Mouse (Mus musculus): ENCODE results near the gene Klhl12. TPM values are rescaled to one million over a fixed set of nuclear protein-coding genes. Genes with fewer than 3 reads are reported as not detected.
"Not testable (repeated sequence)": the region's sequence is repeated elsewhere in the genome, so short reads cannot be mapped to it uniquely, and the experiment has no call there.

Gene Klhl12
- polyA plus RNA-seq, 1 experiment: 26.3 TPM

DNA sequence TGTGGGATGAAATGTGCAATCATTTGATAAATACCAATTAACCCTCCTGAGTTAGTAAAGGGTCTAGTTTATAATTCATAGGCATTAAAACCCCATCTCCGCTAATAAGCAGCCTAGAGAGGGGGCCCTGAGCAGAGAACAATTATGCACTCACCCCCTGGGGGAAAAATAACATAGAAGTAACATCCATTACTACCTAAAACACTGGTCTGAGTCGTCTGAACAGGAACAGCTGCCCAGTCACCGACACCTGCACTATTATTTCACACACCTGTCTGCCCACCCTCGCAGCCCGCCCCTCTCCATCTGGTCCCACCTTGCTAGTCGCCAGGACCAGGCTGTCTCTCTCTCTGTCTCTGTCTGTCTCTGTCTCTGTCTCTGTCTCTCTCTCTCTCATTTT lies 57.3 kb downstream of the Klhl12 start:
- Histone ChIP-seq H3K4me1 (ENCODE audit: control insufficient read depth, insufficient read depth, low read length) (0 out of 2 replicates have a peak, but pooled peaks cover 1% of the 10 kb centered on the region), H3K27ac (ENCODE audit: insufficient read depth, low read length) (no peak overlapping the region), H3K4me3 (ENCODE audit: insufficient read depth, low read length) (no peak overlapping the region)
- TF ChIP-seq CTCF (IDR thresholded peaks at IDR 0.05; ENCODE audit: extremely low read depth, insufficient read depth, low read length) (no peak), POLR2A (IDR thresholded peaks at IDR 0.05; ENCODE audit: extremely low read depth, insufficient read depth, low read length) (no peak)

DNA sequence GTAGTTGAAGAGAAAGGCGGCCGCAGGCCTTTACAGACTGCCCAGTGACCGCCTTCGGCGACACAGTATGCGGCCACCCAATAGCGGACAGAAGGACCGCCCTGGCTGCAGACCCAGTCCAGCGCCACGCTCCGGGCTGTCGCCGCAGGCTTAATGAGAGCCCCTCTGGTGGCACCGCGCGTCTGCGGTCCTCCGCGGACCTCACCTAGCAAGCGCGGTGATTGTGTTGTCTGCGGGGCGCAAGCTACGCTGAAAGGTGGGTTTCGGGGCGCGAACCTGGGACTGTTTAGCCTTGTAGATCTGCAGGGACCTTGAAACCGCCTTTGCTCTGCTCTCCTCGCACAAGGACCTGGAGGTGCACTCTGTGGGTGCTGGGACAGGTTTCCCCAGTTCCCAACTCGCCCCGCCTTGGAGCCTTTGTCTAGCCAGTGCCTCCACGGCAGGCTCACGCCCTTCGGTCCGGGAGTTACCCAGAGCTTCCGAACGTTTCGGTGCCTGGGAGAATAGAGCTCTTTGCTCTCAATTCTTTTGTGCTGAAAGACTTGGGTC lies 58.1 kb downstream of the Klhl12 start:
- no peak overlapping the region for H3K27ac ChIP-seq (ENCODE audit: insufficient read depth, low read length)
- H3K4me3 ChIP-seq (ENCODE audit: insufficient read depth, low read length): no peak overlapping the region
- H3K4me1 ChIP-seq (ENCODE audit: control insufficient read depth, insufficient read depth, low read length): 0 out of 2 replicates have a peak, but pooled peaks cover 1% of the 10 kb centered on the region
- no peak for TF ChIP-seq CTCF (IDR thresholded peaks at IDR 0.05; ENCODE audit: extremely low read depth, insufficient read depth, low read length)
- no peak for TF ChIP-seq POLR2A (IDR thresholded peaks at IDR 0.05; ENCODE audit: extremely low read depth, insufficient read depth, low read length)

DNA sequence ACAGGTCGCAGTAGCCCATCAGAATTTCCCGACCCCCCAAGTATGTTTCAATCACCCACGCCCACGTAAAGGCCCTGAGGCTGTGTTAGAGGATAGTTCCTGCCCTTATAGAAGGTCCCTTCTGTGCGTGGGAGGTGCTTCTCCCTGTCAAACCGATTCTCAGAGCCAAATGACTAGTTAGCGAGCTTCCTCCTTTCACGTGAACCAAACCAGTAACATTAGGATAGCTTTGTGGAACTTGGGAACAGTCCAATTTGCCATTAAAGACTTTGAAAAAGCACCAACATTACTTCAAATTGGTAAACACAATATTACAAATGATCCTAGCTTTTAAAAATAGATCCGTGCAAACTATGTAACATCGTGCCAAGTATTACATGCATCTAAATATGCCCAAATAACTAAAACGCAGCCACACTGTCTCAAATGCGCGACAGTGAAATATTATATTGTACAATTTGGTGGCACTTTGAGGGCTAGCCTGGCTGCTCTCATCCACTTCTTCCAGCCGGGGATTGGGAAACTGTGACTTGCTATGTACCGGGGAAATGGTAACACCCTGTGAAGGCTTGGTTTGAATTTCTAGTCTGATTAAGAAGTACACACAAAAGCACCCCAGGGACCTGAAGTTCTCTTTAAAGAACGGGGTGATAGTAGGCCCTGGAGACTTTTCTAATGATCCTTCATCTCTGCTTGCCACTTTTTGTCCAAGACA lies 58.7 kb downstream of the Klhl12 start:
- Histone ChIP-seq H3K4me3 (ENCODE audit: insufficient read depth, low read length) (no peak overlapping the region), H3K4me1 (ENCODE audit: control insufficient read depth, insufficient read depth, low read length) (0 out of 2 replicates have a peak, but pooled peaks cover 1% of the 10 kb centered on the region), H3K27ac (ENCODE audit: insufficient read depth, low read length) (no peak overlapping the region)
- TF ChIP-seq CTCF (IDR thresholded peaks at IDR 0.05; ENCODE audit: extremely low read depth, insufficient read depth, low read length) (no peak), POLR2A (IDR thresholded peaks at IDR 0.05; ENCODE audit: extremely low read depth, insufficient read depth, low read length) (no peak)

DNA sequence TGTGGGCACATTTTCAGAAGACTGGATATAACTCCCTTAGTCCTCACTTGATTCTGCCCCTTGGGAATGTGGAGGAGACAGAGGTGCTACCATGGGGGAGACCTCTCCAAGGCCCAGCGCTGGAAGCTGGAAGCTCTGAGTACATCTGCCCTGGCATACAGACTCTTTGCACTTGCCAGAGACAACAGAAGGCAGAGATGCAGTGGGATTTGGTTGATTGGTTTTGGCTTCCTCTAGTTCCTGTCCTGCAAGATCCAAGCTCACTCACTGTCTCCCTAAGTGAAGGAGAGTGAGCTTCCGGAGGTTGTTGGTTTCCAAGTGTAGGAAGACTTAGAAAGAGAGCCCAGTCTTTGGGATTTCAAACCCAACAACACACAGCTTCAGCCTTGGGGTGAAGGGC lies 60.6 kb downstream of the Klhl12 start:
- TF ChIP-seq CTCF (IDR thresholded peaks at IDR 0.05; ENCODE audit: extremely low read depth, insufficient read depth, low read length): no peak
- TF ChIP-seq POLR2A (IDR thresholded peaks at IDR 0.05; ENCODE audit: extremely low read depth, insufficient read depth, low read length): no peak
- Histone ChIP-seq H3K4me1 (ENCODE audit: control insufficient read depth, insufficient read depth, low read length) (0 out of 2 replicates have a peak, but pooled peaks cover 1% of the 10 kb centered on the region), H3K27ac (ENCODE audit: insufficient read depth, low read length) (no peak overlapping the region), H3K4me3 (ENCODE audit: insufficient read depth, low read length) (no peak overlapping the region)

DNA sequence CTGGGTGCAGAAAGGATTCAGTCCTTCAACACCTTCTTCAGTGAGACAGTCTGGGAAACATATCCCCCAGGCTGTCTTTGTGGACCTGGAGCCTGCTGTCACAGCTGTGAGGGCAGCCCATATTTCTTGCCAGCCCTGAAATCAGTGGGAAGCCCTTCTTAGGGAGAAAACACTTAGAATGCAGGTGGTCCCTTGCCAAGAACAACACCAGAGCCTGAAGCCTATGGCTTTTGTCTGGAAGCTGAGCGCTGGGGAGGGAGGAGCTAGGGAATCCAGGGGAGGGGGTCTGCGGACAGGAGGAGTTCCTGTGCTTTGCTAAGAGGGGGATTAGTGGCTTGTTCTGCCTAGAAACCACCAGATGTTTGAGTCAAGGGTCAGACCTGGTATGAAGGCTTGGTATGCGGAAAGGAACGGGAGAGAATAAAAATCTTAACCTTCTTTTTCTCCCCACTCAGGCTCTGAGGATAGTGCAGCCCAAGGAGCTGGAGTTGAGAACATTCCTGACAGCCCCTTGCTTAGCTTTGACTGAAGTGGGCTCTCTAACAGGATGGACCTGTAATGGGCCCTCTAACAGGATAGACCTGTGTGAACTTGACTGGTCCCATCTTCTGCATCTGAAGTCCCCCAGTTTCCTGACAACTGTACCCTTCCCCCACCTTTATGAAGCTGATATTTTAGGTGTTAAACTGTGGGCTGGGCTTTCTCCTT lies 61.3 kb downstream of the Klhl12 start:
- no peak overlapping the region for H3K4me3 ChIP-seq (ENCODE audit: insufficient read depth, low read length)
- H3K4me1 ChIP-seq (ENCODE audit: control insufficient read depth, insufficient read depth, low read length): 0 out of 2 replicates have a peak, but pooled peaks cover 1% of the 10 kb centered on the region
- no peak overlapping the region for H3K27ac ChIP-seq (ENCODE audit: insufficient read depth, low read length)
- no peak for TF ChIP-seq POLR2A (IDR thresholded peaks at IDR 0.05; ENCODE audit: extremely low read depth, insufficient read depth, low read length)
- no peak for TF ChIP-seq CTCF (IDR thresholded peaks at IDR 0.05; ENCODE audit: extremely low read depth, insufficient read depth, low read length)

DNA sequence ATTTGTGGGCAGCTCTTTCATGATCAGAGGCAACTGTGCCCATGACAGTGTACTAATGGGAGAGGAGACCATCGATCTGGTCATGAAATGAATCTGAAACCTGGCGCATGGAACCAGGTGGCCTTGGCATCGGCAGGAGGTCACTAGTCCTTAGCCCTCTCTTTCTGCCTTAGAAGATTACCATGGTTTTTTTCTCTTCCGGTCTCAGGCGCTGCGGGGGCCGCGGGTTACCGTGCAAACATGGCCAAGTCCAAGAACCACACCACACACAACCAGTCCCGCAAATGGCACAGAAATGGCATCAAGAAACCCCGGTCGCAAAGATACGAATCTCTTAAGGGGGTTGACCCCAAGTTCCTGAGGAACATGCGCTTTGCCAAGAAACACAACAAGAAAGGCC lies 62.5 kb downstream of the Klhl12 start:
- not testable (repeated sequence) for H3K27ac ChIP-seq (ENCODE audit: insufficient read depth, low read length); H3K4me3 ChIP-seq (ENCODE audit: insufficient read depth, low read length); H3K4me1 ChIP-seq (ENCODE audit: control insufficient read depth, insufficient read depth, low read length)

DNA sequence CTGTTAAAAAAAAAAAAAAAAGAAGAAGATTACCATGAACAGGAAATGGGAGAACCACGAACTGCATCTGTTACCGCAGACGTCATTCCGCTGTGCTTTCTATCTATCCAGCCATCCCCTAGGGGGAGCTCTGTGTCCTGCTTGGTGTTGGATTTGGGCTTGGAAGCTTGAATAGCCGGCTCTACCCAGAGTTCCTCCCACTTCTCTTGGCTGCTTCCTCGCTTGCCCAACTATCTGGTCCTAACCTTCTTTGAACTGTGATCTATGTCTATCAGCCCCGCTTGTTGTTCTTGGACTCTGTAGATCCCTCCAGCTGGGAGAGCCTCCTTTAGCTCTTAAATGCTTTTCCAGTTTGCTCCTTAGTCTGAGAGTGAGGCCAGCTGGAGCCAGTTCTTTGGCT lies 63.3 kb downstream of the Klhl12 start:
- no peak for TF ChIP-seq POLR2A (IDR thresholded peaks at IDR 0.05; ENCODE audit: extremely low read depth, insufficient read depth, low read length)
- peak; percentile 93 for TF ChIP-seq CTCF (IDR thresholded peaks at IDR 0.05; ENCODE audit: extremely low read depth, insufficient read depth, low read length)
- Histone ChIP-seq H3K4me3 (ENCODE audit: insufficient read depth, low read length) (no peak overlapping the region), H3K4me1 (ENCODE audit: control insufficient read depth, insufficient read depth, low read length) (no peaks in the 10 kb centered on the region), H3K27ac (ENCODE audit: insufficient read depth, low read length) (no peak overlapping the region)

DNA sequence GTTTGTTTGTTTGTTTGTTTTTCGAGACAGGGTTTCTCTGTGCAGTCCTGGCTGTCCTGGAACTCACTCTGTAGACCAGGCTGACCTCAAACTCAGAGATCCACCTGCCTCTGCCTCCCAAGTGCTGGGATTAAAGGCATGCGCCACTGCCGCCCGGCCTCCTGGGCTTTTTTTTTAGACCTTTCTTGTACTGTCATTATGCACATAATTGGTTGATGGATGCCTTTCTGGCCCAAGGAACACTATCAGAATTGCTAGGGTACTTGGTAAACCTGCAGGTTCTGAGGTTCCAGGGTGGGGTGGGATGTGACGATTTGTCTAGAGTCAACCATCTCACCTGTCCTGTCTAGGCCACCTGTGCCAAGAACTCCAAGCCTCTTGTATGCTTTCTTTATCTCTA lies 63.9 kb downstream of the Klhl12 start:
- H3K4me1 ChIP-seq (ENCODE audit: control insufficient read depth, insufficient read depth, low read length); H3K27ac ChIP-seq (ENCODE audit: insufficient read depth, low read length); H3K4me3 ChIP-seq (ENCODE audit: insufficient read depth, low read length): not testable (repeated sequence)

DNA sequence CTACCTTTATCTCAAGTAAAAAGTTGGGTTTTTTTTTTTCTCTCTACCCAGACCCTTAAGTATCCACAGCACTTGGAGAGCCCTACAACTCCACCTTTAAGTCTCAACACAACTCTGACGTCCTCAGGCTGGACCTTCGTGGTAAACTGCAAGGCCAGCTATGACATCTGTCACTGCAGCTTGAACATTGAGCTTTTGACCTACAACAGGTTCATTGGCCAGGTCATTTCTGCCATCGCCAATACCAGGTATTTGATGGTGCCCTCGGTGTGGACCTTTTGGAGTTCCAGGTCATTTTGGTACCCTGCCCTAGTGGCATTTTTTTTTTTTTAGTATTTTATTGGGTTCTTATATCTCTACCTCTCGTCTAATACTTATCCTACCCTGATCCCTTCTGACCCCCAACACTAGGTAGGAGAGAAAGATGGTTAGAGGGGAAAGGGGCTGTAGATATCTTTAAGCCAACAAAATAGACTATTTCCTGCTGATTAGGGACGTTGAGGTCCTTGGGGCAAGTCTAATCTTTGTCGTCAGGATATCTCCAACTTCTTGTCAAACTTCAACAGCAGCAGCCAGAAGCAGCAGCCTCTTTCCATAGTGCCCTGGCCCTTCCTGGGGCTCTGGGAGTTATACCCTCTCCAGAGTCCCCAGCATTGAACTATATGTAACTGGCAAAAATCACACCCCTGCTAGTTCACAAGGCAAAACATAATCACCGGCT lies 64.8 kb downstream of the Klhl12 start:
- Histone ChIP-seq H3K4me3 (ENCODE audit: insufficient read depth, low read length) (no peak overlapping the region), H3K27ac (ENCODE audit: insufficient read depth, low read length) (no peak overlapping the region), H3K4me1 (ENCODE audit: control insufficient read depth, insufficient read depth, low read length) (no peaks in the 10 kb centered on the region)
- TF ChIP-seq POLR2A (IDR thresholded peaks at IDR 0.05; ENCODE audit: extremely low read depth, insufficient read depth, low read length): no peak
- TF ChIP-seq CTCF (IDR thresholded peaks at IDR 0.05; ENCODE audit: extremely low read depth, insufficient read depth, low read length): no peak

All from cortical plate, adult 2 months (tissue).